Mouse (Mus musculus): ENCODE measurements around the gene Lrat. TPM values are rescaled to one million over a fixed set of nuclear protein-coding genes. Genes with fewer than 3 reads are reported as not detected.

The Lrat gene
- total RNA-seq (2015; ENCODE audit: low replicate concordance), result not detected in 2 replicates
- total RNA-seq (2017; ENCODE audit: low replicate concordance), result not detected in 2 replicates

DNA sequence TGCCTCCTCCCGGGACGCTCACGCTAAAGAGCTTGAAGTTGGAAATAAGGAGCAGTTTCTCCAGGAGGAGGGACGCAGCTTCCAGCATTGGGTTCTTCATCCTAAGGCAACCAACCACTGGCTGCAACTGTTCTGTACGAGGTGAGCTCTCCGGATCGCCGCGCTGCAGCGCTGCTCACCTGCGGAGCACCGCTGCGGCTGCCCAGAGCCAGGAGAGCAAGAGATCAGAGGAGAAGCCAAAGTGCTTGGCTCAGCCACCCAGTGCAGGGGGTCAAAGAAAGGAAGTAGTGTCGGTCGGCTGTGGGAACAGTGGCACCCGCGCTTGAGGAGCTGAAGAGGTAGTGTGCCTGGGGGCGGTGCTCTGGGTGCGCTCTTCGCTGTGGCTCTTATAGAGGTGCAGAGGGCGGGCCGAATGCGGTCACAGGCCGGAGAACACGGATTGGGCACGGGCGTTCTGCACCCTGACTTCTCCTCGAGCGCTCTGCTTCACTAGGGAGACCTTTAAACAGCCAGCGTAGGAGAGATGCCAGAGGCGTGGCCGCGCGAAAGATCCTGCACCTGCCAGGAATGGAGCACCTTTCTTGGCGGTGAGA lies at the start of gene Lrat:
Lrat (minus strand) TSS at position 361 of the 593 bp plus-strand sequence.
- ATAC-seq (replicated peaks; ENCODE audit: low FRiP score, poor library complexity, severe bottlenecking), result no peak

DNA sequence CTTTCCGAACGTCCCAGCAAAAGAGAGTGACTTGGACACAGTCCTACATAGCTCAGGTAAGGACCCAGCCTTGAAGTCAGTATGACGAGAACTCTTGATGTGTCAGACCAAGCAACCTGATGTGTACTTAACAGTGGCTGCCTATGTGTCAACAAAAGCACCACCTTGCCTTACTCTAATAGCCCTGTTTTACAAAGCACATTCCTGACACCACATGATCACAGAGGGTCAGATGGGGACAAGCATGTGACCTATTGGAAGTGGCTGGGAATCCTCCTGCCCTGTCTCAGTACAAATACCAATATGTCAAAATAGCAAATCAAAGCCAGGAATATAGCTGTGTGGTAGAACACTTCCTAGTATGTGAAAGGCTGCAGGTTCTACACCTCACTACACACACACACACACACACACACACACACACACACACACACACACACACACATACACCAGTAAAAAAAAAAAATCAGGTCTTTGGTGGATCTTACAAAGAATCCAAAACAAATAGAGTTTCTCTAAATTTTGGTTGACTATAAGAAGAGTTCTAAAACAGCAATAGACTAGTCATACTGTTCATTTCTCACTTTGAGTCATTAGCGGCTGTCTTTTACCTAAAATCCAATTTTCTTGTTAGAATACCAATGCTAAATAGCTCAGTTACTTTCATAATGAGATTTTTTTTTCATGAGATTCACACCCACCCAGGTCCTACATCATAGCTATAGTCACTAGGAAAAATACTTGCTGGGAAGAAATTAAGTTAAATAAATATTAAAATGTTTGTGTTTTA lies 48.6 kb upstream of the Lrat start:
- no peak for ATAC-seq (replicated peaks; ENCODE audit: low FRiP score, poor library complexity, severe bottlenecking)

DNA sequence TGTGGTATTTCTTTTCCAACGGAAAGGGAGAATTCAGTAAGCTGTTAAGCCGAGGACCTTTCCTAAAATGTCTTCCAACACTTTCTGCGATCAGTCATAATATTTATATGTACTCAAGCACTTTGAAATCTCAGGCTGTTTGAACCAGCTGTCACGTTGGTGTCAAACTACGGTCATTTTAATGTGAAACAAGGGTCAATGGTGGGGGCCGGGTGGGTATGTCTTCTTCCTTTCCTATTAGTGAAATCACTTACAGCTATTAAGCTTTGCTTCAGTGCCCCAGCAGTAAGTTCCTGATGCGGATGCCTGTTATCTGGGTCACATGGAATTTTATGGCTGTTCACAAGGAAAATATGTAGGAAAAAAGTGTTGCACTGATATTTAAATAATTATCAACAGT lies 46.9 kb upstream of the Lrat start:
- ATAC-seq (replicated peaks; ENCODE audit: low FRiP score, poor library complexity, severe bottlenecking), result no peak

DNA sequence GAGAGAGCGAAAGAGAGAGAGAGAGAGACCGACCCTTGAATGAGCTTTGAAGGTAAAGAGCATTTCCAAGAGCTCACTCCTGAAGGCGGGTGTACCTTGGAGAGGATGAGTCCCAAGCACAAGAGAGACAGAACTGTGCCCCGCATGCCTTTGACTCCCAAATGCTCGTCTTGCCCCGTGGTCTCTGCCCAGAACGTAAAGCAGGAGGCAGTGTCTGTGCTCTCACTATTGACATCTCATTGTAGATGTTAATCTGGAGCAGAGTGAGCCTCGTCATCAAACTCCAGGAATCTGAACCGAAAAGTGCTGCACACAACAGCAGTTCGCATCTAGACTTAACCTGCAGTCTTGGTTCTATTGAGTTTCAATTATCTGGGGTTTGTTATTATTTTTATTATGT lies 46.4 kb upstream of the Lrat start:
- ATAC-seq (replicated peaks; ENCODE audit: low FRiP score, poor library complexity, severe bottlenecking), result no peak

DNA sequence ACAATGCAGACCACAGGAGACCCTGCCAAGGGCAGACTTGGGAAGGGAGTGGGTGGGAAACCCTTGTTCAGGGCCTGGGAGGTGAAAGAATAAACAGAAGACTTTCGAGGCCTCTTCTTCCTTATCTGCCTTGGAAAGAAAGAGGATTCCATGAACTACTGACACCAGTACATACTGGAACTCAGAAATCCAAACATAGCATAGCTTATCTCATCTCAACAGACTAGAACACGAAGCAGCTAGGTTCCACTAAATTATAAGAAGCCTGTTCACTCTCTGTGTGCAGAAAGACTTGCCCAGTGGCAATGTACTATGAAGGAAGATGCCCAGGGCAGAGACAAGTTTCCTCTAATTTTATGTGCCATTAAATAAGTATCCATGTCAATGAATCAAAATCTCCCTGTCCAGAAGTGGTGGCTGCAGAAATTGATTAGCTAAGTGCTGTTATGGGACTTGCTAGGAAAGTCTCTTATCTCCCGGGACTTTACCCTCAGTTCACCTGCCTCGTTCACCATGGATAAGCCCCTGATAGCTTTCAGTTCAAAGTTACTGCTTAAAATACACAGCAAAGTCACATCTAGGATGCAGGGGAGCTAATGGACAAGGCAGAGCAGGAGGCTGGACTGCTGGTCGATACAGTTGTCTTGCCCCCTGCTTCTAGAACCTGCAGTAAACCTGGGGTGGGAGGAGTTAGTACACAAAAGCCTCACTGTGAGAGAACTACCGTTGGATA lies 42.8 kb upstream of the Lrat start:
- no peak for ATAC-seq (replicated peaks; ENCODE audit: low FRiP score, poor library complexity, severe bottlenecking)

DNA sequence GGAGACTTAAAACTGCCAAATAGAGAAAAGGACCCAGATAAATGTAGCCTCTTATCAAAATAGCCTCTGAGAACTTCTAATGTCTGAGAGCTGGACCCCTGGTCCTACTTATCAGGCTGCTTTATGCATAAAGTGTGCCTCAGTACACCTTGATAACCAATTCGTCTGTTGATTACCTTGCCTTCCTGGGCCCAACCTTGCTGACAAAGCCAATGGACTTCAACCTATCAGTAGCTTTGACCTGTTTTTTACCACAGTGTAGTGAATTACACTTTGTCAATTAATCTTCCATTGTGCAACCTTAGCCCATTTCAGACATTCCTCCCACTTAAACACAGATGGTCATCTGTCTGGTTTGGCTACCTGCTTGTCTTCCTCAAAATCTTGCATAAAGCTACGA lies 24.1 kb upstream of the Lrat start:
- no peak for ATAC-seq (replicated peaks; ENCODE audit: low FRiP score, poor library complexity, severe bottlenecking)

DNA sequence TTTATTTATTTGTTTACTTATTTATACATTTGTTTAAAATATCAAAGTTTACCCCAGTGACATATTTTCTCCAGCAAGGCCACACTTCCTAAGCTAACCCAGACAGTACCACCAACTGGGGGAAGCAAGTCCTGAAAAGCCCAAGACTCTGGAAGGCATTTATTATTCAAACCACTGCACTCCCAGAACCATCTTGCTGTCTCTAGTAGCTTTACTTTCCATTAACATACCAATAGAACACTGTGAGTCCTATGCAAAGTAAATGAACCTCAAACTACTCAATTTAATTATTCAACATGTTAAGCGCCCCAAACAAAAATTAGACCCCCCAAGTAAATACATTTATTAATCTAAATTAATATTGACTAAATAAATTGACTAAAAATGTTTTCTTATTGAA lies 11.9 kb upstream of the Lrat start:
- no peak for ATAC-seq (replicated peaks; ENCODE audit: low FRiP score, poor library complexity, severe bottlenecking)

DNA sequence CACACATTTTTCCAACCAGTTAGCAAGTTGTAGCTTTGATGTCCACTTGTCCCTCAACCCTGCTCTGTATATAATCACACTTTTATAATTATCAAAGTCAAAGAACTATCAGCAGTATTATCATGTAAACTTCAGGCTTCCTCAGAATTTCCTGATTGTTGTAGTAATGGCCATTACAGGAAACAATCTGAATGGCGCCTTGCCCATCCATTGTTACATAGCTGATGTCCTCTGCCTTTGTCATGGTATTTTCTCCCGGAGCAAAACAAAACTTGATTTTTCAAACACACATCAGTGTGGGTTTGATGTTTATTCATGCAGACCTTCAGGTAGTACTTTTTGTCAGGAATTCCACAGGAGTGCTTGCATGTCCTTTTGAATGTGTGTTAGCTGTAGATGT lies 4.9 kb upstream of the Lrat start:
- no peak for ATAC-seq (replicated peaks; ENCODE audit: low FRiP score, poor library complexity, severe bottlenecking)

DNA sequence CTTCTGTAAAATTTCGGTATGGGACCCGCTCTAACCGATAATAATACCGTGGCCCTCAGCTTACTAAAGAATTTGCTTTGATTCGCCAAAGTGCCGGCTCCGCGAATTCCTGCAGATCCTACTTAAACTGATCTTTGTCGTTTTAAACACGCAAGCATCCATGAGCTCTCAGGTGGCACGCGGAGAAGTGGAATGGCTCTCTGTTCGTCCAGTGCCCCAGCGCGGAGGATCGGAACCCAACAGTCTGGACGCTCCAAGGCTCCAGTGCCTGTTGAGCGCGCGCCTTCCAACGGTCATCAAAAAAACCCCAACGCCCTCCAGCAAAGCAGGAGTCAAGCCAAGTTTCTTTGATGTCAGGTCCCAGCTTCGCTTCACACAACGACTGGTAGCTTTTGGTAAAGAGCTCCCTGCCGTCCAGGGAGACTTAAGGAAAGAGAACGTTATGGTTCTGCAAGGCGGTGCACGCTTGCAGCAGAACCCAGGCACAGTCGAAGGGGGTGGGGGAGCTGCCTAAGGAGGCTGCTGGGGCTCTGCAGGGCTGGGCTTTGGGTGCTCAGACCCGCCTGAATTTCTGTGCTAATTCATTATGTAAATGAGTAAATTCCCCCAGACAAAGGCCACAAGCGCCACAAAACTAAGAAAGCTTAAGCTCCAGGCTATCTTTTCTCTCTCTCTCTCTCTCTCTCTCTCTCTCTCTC lies 587 bp upstream of the Lrat start:
- ATAC-seq (replicated peaks; ENCODE audit: low FRiP score, poor library complexity, severe bottlenecking), result no peak

DNA sequence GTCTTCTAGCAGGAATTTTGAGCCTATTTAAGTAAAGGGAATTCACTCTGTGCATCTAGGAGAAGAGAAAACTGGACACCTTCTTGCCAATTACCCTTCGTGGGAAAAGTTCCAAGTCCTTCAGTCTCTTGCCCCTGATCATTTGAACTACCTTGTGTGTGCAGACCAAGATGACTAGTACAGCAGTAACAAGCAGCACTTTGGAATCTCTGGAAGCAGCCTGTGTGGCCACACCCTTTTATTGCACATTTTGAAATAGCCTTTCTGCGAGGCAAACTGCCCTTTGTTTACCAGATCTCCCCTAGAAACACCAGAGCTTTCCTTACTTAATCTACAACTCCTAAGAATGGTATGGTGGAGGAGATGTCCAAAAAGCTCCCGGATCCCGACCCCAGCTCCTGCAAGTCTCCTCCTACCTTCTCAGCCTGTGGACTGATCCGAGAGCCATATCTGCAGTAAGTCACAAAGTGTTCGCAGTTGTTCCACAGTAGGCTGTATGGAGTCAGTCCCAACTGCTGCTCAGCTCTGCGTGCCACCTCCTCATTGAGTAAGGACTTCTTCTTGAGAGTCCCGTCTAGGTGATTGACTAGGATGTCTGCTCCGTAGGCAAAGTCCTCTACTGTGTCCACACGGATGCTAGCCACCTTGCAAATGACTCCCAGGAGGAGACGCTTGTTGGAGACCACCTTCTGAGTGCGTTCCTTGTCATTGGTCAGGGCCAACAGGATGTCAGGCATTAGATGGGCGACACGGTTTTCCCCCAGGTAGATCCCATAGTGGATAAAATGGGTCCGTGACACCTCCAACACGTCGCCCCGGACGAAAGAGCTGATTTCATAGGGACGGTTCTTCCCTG lies 788 bp downstream of the Lrat start:
- ATAC-seq (replicated peaks; ENCODE audit: low FRiP score, poor library complexity, severe bottlenecking), result no peak

DNA sequence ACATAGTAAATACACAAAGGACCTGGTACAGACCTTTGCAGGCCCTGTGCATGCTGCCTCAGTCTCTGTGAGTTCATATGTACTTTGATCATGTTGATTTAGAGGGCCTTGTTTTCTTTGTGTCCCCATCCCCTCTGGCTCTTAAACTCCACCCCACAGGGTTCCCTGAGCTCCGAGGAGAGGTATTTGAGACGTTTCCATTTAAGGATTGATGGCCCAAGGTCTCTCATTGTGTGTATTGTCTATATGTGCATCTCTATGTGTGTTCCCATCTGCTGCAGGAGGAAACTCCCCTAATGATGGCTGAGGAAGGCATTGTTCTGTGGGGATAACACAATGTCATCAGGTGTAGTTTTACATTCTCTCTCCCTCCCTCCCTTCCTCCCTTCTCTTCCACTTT lies 14.9 kb downstream of the Lrat start:
- no peak for ATAC-seq (replicated peaks; ENCODE audit: low FRiP score, poor library complexity, severe bottlenecking)

DNA sequence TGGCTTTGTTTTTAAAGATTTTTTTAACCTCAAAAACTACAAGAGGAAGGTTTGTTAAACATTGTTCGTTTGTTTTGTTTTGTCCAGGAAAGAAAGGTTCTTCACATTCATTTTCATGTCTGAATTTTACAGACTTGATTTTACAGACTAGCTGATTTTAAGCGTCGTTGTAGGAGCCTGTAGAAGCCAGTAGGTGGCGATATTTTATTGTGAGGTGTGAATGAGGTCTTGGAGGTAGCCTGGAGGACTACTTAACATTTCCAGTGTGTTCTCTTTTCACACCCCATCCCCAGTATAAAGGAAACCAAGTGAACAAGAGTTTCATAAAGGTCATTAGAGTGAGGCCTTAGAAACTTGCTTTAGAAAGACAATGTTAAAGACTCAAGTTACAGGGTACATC lies 26.5 kb downstream of the Lrat start:
- no peak for ATAC-seq (replicated peaks; ENCODE audit: low FRiP score, poor library complexity, severe bottlenecking)

DNA sequence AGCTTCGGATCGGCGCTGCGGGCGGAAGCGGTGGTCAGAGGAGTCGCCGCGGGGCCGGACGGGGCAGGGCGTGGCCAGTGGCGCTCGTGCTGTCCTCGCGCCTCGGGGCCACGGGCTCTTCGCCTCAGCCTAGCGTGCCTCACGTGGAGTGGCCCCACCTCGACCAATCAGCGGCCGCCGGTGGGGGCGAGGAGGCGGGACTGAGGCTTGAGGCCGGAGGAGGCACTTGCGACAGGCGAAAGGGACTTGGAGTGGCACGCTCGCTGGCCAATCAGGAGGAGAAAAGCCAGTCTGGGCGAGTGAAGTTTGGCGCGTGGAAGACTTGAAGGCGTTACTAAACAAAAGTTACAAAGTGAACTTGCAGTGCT lies 27.4 kb downstream of the Lrat start, which contains the start of gene Rbm46:
Rbm46 (minus strand) TSS at position 112 of the 368 bp plus-strand sequence.
- ATAC-seq (replicated peaks; ENCODE audit: low FRiP score, poor library complexity, severe bottlenecking), result no peak

DNA sequence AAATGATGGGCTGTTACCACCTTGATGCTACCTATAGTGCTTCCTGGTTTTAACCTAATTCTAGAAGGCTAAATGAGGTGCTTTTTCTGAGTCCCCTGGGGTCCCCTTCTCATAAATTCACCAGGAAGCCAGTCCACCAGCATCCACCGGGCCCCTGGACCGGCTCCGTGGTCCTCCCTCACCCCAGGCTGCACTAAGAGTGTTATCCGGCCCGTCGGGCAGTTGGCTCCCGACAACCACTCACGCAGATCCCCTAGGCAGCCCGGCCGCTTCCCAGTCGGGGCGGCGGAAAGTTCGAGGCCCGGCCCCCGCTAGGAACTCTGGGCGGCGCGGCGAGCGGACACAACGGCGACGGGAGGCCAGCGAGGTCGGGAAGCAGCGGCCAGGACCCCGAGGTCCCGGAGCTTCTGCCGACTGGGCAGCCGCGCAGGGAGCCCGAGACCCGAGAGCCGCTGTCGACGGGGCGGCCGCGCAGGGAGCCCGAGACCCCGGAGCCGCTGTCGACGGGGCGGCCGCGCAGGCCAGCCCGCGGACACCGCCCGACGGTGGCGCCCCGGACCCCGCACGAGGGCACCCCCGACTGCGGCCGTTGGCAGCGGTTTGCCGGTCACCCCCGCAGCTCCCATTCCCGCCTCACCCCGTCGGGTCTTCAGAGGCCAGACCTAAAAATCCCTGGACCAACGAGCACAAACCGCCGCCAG lies 28.0 kb downstream of the Lrat start:
- ATAC-seq (replicated peaks; ENCODE audit: low FRiP score, poor library complexity, severe bottlenecking), result no peak

DNA sequence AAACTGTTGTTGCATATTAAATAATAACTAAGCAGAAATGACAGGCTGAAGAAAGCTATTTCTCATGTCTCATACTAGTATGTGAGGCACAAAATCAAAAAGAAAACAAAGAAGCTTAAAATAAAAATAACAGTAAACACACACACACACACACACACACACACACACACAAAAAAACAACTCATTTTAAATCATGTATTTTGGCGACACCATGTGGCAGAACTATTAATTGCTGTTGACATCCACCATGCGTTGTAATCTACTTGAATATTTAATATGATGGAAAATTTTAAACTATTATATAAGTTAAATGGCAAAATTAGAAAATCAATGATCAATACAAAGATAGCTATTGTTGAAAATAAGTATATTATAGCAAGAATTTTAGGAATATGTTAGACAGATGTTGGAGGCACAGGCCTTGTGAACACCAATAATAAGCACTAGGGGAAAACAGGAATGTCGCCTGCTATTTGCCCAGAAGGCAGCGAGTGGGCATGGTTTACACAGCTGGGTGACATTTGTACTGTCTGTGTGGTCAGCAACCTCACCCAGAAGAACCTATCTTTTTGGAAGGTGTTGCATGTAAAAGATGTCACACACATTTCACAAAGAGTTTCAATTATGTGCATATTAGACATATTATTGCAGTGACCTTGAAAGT lies 46.2 kb downstream of the Lrat start:
- ATAC-seq (replicated peaks; ENCODE audit: low FRiP score, poor library complexity, severe bottlenecking), result no peak
